Mouse (Mus musculus) WW6 (cell line): ENCODE data around the gene Mettl9.

Experiments used
- DNase-seq: peaks from one replicate; pipeline ENCODE4 v3.0.0-alpha.2; 2013; ENCODE audit warnings: low read depth, low spot score

Gene Mettl9

GRCm38 (mm10) chr7:121044251-121044650 lies 10.0 kb downstream of the Mettl9 start:
- DNase-seq: no peak

DNA sequence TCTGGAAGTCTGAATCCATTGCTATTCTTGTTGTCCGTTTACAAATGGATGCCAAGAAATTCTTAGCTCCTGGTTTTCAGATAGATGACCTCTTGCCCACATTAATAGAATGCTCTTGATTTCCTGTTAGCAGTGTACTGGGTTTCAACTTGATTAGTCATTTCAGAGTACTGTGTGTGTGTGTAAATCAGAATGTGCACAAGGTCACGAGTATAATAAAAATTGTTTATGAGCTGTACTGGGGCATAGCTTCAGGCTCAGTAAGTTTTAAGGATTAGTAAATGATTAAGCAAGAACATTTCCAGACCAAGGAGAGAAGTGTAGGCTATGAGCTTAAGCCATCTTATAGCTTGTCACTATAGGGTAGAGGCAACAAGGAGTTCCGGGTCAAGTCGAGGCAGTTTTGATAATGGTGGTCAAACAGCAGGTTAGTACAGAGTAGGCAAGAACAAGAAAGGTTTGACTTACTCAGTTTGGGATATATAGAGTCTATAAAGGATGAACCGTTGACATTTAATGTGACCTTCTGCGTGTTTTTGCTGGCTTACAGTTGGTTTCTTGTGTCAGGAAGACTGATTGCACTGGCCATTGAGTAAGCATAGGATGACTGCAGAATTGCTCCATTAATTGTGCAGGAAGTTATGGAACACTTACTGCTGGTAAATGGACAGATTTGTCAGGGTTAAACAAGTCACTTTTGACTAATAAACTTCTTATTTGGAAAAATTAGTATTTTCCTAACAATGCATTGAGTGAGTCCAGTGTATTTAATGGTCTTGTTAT lies 11.6 kb downstream of the Mettl9 start:
- DNase-seq: no peak

GRCm38 (mm10) chr7:121047624-121048023 lies 13.4 kb downstream of the Mettl9 start:
- no peak for DNase-seq

DNA sequence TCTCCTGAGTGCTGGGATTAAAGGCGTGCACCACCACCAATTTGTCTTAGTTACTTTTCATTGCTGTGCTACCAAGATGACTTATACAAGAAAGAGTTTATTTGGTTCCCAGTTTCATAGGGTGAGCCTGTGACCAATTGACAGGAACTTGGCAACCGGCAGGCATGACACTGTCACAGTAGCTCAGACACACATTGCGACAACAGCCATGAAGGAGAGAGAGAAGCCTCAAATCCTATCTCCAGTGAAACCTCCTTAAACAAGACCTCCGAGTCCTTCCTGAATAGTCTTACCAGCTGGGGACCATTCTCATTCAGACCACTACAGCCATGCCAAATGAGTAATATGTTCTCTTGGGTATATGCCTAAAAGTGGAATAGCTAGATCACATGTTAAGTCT lies 18.8 kb downstream of the Mettl9 start:
- no peak for DNase-seq

DNA sequence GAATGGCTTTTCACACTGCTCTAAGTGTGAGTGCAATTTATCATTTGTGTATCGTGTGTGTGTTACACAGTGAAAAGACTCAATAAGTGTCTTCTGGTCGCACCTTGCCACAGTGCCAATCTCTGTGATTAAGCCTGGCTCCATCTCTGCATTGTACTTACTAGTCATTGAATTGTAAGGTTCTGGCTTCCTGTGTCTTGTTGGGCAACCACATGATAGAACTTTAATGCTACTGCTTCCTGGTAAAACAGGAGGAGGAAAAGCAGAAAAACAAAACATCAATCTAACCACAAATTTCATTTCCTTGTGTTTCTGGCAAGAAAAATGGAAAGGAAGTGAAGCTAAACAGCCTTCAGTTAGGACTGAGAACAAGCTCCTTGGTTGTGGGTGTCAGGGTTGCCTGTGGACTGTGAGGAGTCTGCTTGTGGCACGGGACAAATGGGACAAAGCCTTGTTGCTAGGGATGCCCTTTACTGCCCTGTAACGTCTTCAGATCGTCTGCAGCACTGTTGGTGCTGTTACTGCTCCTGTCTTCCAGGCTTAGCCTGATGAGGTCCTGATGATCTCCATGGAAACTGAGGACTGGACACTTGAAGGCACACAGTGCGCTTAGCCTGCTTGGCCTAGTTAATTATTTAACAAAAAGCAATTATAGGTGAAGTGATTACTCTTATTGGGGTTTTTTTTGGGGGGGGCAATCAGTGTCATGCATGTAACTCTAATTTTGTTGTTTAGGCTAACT lies 25.4 kb downstream of the Mettl9 start:
- DNase-seq: no peak

DNA sequence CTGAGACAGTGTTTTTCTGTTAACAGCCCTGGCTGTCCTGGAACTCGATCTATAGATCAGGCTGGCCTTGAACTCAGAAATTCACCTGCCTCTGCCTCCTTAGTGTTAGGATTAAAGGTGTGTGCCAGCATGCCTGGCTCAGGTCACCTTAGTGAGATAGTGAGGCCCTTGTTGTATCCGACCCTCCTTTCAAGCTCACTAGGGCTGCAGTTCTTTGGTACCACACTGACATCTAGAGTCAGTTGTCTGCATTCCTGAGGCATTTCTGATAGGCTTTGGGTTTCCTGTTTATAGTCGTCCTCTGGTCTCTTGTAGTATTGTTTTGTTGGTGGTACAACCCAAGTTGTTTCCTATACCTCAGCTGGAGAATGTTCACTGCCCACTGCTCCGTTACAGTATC lies 30.1 kb downstream of the Mettl9 start:
- no peak for DNase-seq

DNA sequence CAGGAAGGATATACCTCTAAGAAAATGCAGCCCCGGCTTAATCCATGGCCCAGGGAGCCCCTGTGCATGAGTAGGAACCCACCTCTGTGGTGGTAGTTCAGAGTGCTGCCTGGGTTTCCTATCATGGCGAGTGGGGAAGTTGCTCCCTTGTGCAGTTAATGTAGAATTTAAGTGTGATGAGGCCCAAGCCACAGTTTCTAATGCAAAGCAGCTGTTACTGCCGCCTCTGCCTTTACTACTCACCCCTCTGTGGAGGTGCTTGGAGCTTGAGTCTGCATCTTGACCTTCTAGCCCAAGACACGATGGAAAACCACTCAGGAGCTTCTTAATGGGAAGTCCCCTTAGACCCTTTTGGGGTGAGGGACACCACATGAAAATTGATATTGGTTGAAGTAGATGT lies 37.0 kb downstream of the Mettl9 start:
- DNase-seq: no peak

- DNase-seq: no peak
Observed at GRCm38 (mm10) chr7:121072506-121072905, 38.3 kb downstream of the Mettl9 start.

DNA sequence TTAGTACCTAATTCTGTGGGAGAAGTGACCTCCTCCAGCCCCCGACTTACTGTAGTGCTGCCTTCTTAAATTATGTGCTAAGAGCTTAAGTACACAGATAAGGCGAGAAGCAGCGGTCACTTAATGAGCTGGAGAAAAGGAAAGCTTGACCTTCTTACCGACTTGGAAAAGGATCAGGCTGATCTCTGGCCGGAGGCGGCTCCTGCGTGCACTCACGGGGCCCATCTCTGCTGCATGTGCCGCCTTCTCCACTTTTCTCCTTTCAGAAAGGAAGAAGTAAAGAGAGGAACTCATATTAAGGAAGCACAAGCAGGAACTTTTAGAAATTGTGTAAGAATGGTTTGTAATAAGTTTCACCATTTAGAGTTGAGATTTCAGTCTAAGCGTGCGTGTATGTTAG lies 40.0 kb downstream of the Mettl9 start, which contains the start of gene Igsf6:
Gene Igsf6, minus strand, starts transcription at position 292 of the 400 bp plus-strand sequence.
- DNase-seq: no peak

DNA sequence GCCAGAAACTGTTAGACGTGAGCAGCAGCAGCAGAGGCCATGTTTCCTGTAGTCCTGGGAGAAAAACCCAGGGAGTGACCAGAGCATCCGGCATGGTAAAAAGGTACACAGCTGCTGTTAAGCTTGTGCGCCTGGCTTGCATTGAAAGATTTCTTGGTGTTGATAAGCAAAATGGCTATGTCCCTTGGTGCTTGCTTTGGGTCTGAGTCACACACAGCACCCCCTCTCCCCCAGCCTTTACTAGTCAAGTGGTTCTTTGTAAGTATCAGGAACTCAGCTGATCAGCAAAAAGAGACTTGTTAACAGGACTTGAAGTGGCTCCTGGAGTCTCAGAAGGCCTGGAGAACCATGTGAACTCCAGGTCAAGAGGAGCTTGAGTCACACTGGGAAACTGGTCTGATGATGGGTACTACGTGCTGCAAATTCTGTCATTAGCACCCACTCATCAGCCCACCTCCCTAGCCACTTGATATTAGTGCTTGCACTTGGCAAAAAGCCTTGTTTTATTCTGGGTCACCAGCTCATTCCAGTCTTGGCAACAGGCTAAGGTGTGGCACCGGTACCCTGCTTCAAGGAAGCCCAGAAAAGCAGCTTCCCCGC lies 40.7 kb downstream of the Mettl9 start:
- no peak for DNase-seq

- DNase-seq: no peak
Observed at GRCm38 (mm10) chr7:121075416-121075815, 41.2 kb downstream of the Mettl9 start.

- no peak for DNase-seq
Observed at GRCm38 (mm10) chr7:121077311-121077710, 43.1 kb downstream of the Mettl9 start.

DNA sequence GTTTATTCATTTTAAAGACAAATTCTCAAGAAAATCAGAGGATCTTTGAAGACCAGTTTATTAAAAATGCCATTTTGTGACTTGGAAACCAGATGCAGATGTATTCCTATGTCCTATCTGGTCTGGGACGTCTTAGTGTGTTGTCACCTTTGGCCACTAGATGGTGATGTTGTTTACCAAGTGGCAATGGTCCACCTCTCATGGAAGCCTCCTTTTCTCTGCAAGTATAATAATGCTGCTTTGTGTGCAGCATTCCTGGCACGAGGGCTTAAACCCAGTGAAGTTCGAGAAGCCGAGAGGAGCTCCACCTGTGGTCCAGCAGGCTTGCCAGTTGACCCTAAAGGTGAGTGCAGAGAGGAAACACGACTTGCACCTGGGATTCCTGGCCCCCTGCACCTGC lies 43.6 kb downstream of the Mettl9 start:
- peak; percentile 22 for DNase-seq

- no peak for DNase-seq
Observed at GRCm38 (mm10) chr7:121081350-121081749, 47.1 kb downstream of the Mettl9 start, which contains the start of gene Otoa. Gene Otoa (plus strand): TSS chr7:121081650.

DNA sequence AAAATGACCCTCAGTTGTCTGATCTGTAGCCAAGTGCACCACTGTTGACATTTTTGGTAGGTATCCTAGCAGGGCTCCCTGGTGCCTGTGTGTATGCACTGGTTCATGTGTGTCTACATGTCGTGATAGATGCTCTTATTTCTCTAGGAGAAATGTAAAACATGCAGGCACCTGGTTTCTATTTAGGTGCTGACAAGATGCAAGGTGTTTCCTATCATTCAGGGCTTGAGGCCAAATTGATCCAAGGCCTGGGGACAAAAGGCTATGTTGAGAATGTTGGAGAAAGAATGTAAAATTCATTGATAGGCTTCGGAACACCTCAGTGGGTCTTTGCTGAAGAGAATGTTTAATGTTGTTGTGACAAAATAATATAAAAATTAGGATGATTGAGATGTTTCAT lies 47.6 kb downstream of the Mettl9 start:
- DNase-seq: no peak

- DNase-seq: no peak
Observed at GRCm38 (mm10) chr7:121082949-121083513, 48.8 kb downstream of the Mettl9 start.

- DNase-seq: no peak
Observed at GRCm38 (mm10) chr7:121084840-121085453, 50.7 kb downstream of the Mettl9 start.

DNA sequence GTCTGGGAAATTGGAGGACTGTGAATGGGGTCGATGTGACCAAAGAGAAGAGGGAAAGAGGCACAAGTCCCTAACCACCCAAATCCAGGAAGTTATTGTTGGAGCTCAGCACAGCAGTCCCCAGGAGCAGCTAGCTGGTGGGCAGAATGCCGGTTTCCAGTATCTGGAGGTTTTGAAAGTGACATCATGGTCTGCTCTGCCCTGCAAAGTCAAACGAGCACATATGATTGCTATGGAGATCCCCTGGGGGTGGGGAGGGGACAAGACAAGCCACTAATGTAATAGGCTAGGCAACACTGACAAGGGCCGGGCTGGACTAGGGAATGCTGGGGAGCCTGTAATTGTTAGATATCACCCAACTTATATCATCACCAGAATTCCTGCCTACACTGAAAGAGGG lies 51.3 kb downstream of the Mettl9 start:
- no peak for DNase-seq

DNA sequence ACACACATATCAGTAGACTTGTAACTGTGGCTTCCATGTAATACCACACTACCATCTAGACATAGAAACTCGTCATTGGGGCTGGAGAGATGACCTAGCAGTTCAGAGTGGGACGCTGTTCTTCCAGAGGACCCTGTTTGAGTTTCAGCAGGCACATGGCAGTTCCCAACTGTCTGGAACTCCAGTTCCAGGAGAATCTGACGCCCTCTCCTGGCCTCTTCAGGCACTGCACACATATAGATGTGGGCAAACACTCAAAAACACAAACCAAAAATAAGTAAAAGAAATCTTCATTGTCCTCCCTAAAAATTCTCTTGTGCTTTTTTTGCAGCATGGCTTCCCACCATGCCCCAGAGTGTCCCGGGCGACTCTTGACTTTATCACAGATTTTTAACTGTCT lies 54.5 kb downstream of the Mettl9 start:
- peak; percentile 18 for DNase-seq

- no peak for DNase-seq
Observed at GRCm38 (mm10) chr7:121090748-121091147, 56.5 kb downstream of the Mettl9 start.

DNA sequence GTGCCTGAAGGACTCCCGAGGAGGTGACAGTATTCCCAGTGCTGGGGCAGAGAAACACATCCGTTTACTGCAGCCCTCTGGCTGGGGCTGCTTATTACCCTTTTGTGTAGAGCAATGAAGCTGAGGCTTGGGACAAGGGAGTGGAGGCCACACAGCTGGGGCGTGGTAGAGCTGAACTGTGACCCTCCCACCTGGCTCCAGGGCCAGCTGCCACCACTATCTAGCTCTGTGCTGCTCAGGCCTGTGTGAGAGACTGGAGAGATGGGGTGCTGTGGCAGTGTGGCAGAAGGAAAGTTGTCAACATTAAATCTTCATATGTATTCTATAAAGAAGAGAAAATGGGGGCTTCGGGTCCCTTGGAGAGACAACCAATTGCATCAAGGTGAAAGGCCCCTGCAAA lies 58.8 kb downstream of the Mettl9 start:
- DNase-seq: no peak
